Mouse (Mus musculus) testis, adult 2 months (tissue): ENCODE measurements at regions not wholly inside any gene's neighbourhood (a gene's known extent, or its start where the extent isn't known, plus 50 kb on each side); places are given as distances from the start of the nearest gene placed in this dataset.

Experiments
- CTCF ChIP-seq: fragments of 200-500 bp; IDR thresholded peaks from 2 replicates; pipeline ENCODE4 v1.5.1; 2012; ENCODE audit warnings: low read depth, mild to moderate bottlenecking, inconsistent platforms, low read length, moderate library complexity; ENCODE audit not compliant: control insufficient read depth, insufficient read depth, insufficient replicate concordance
- POLR2A ChIP-seq: fragments of 200-500 bp; IDR thresholded peaks from 2 replicates; pipeline ENCODE4 v1.6.1; 2012; ENCODE audit warnings: low read depth, mild to moderate bottlenecking, inconsistent platforms, low read length, moderate library complexity; ENCODE audit not compliant: control insufficient read depth

DNA sequence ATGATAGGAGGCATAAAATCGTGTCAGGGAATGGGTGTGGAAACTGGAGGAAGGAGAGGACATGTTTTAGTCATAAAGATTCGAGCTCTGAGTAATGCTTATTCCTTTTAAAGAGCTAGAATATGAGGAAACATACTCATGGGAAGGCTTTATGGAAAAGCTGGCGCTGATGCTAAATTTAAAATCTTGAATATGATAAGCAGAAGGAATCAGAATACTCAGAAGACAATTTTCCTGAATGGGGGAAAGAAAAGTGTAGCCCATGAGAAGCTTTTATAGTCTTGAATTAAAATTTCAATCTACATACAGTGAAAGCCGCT is 127.6 kb downstream of the Tmem161b start:
- TF ChIP-seq POLR2A (no peak), CTCF (no peak)
